Mouse (Mus musculus): ENCODE results near the gene Coro6.

DNA sequence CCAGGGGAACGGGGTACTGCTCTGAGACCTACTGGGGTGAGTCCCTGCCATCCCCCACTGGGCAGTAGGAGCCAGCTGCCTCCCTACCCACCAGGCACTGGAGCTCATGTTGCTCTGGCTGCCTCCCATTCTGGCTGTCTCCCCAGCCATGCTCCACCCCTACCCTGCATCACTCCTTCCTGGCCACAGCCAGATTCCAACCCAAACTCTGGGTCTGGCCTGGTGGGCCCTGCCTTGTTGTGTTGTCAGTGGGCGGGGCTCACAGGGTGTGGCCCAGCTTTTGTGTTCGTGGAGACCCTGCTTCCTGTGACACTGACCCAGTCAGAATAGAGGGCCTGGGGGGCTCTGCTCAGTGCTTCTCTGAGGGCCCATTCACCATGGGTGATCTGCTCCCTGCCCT is 41.3 kb downstream of the Coro6 start:
- TF ChIP-seq CTCF (IDR thresholded peaks at IDR 0.05; ENCODE audit: low read depth) (no peak), EP300 (IDR thresholded peaks at IDR 0.05; ENCODE audit: low read depth) (no peak)
